In genomic region chr5:113219876-113220275, GRCm38 (mm10) we compare ENCODE assay signal across 11 mouse cellular contexts. TPM values are rescaled to one million over a fixed set of nuclear protein-coding genes. Genes with fewer than 3 reads are reported as not detected.
A peak's percentile ranks its signal among the peaks of the same experiment; 100 is the strongest.
DNase-seq lines count a peak whose midpoint lies in the region; ATAC-seq lines count a peak whose summit lies in the region.
"Had no signal": no experiment of that assay in that cellular context is flagged by ENCODE, and none has a peak within 500 bp of the region (broad histone marks: within the 10 kb centered on the region; RNA-seq: fewer than 3 reads in every experiment).

No protein-coding gene starts in this region.

- H3K9me3 ChIP-seq in heart, embryonic 11.5 days (replicated peaks; ENCODE audit: control insufficient read depth, low read length) = no peaks in the 10 kb centered on the region
- no peaks in the 10 kb centered on the region for H3K9me3 ChIP-seq in midbrain, embryonic 10.5 days (replicated peaks)
- H3K9me3 ChIP-seq in midbrain, embryonic 16.5 days (replicated peaks; ENCODE audit: control insufficient read depth, low read length, poor library complexity, severe bottlenecking) = no peaks in the 10 kb centered on the region
- H3K9me3 ChIP-seq in limb, embryonic 15.5 days = no peaks in the 10 kb centered on the region
- H3K9me3 ChIP-seq in stomach, embryonic 16.5 days (replicated peaks; ENCODE audit: control insufficient read depth, low read length) = no peaks in the 10 kb centered on the region

- peak overlapping the region; percentile 70 for H3K4me3 ChIP-seq in heart, embryonic 11.5 days (ENCODE audit: low read depth, low read length)
- H3K4me3 ChIP-seq in midbrain, embryonic 10.5 days = peak overlapping the region; percentile 81
- no peak overlapping the region for H3K4me3 ChIP-seq in midbrain, embryonic 16.5 days (ENCODE audit: low read depth, low read length)
- 0 out of 2 replicates have a peak overlapping the region, but pooled peaks have one; percentile 59 for H3K4me3 ChIP-seq in limb, embryonic 15.5 days
- peak overlapping the region; percentile 72; the same call in 1 of the 2 replicates for H3K4me3 ChIP-seq in stomach, embryonic 16.5 days (replicated peaks; ENCODE audit: low read length)

- peaks cover 2% of the 10 kb centered on the region; the same call in 1 of the 2 replicates for H3K4me1 ChIP-seq in heart, embryonic 11.5 days (ENCODE audit: control insufficient read depth, insufficient read depth, low read length)
- H3K4me1 ChIP-seq in midbrain, embryonic 10.5 days = peaks cover 32% of the 10 kb centered on the region
- no peaks in the 10 kb centered on the region for H3K4me1 ChIP-seq in midbrain, embryonic 16.5 days (ENCODE audit: control insufficient read depth, insufficient read depth, low read length)
- H3K4me1 ChIP-seq in limb, embryonic 15.5 days = peaks cover 19% of the 10 kb centered on the region
- H3K4me1 ChIP-seq in stomach, embryonic 16.5 days (ENCODE audit: control insufficient read depth, insufficient read depth, low read length) = peaks cover 41% of the 10 kb centered on the region

- no peak overlapping the region for H3K9ac ChIP-seq in heart, embryonic 11.5 days (ENCODE audit: low read depth, low read length)
- no peak overlapping the region for H3K9ac ChIP-seq in midbrain, embryonic 16.5 days (ENCODE audit: low read depth, low read length)
- no peak overlapping the region for H3K9ac ChIP-seq in limb, embryonic 15.5 days
- peak overlapping the region; percentile 81; the same call in 1 of the 2 replicates for H3K9ac ChIP-seq in stomach, embryonic 16.5 days (ENCODE audit: low read length)

- WGBS in heart, embryonic 11.5 days (ENCODE audit: insufficient replicate concordance) = 68% methylated on average over 7 of the region's 7 CpGs
- WGBS in midbrain, embryonic 10.5 days = 70% methylated on average over 7 of the region's 7 CpGs
- 67% methylated on average over 7 of the region's 7 CpGs for WGBS in midbrain, embryonic 16.5 days
- 64% methylated on average over 7 of the region's 7 CpGs for WGBS in limb, embryonic 15.5 days
- 42% methylated on average over 7 of the region's 7 CpGs for WGBS in stomach, embryonic 16.5 days

- peaks cover 12% of the 10 kb centered on the region for H3K27me3 ChIP-seq in heart, embryonic 11.5 days (ENCODE audit: control insufficient read depth, insufficient read depth, low read length)
- H3K27me3 ChIP-seq in midbrain, embryonic 10.5 days (ENCODE audit: low read depth, poor library complexity, severe bottlenecking) = peaks cover 18% of the 10 kb centered on the region
- no peaks in the 10 kb centered on the region for H3K27me3 ChIP-seq in midbrain, embryonic 16.5 days (ENCODE audit: control insufficient read depth, insufficient read depth, low read depth, low read length)
- peaks cover 28% of the 10 kb centered on the region for H3K27me3 ChIP-seq in limb, embryonic 15.5 days
- H3K27me3 ChIP-seq in stomach, embryonic 16.5 days (ENCODE audit: control insufficient read depth, insufficient read depth, low read length) = no peaks in the 10 kb centered on the region

- H3K36me3 ChIP-seq in heart, embryonic 11.5 days (ENCODE audit: control insufficient read depth, insufficient read depth, low read length) = no peaks in the 10 kb centered on the region
- no peaks in the 10 kb centered on the region for H3K36me3 ChIP-seq in midbrain, embryonic 10.5 days
- no peaks in the 10 kb centered on the region for H3K36me3 ChIP-seq in midbrain, embryonic 16.5 days (ENCODE audit: control insufficient read depth, insufficient read depth, low read length)
- H3K36me3 ChIP-seq in limb, embryonic 15.5 days = no peaks in the 10 kb centered on the region
- no peaks in the 10 kb centered on the region for H3K36me3 ChIP-seq in stomach, embryonic 16.5 days (ENCODE audit: control insufficient read depth, insufficient read depth, low read length)

- H3K27ac ChIP-seq in heart, embryonic 11.5 days (ENCODE audit: low read depth, low read length) = no peak overlapping the region
- H3K27ac ChIP-seq in midbrain, embryonic 10.5 days (replicated peaks) = no peak overlapping the region
- no peak overlapping the region for H3K27ac ChIP-seq in midbrain, embryonic 16.5 days (ENCODE audit: low read length)
- no peak overlapping the region for H3K27ac ChIP-seq in limb, embryonic 15.5 days
- H3K27ac ChIP-seq in stomach, embryonic 16.5 days (ENCODE audit: low read length) = peak overlapping the region; percentile 76; the same call in 1 of the 2 replicates

- peak overlapping the region; percentile 99; the same call in 1 of the 2 replicates for H3K4me2 ChIP-seq in heart, embryonic 11.5 days
- no peak overlapping the region for H3K4me2 ChIP-seq in midbrain, embryonic 16.5 days (ENCODE audit: low read length)
- no peak overlapping the region for H3K4me2 ChIP-seq in limb, embryonic 15.5 days
- peak overlapping the region; percentile 96 for H3K4me2 ChIP-seq in stomach, embryonic 16.5 days (ENCODE audit: low read depth, low read length)

- no peak for ATAC-seq in heart, embryonic 11.5 days (replicated peaks; ENCODE audit: insufficient number of reproducible peaks, low FRiP score, low TSS enrichment)
- no peak for ATAC-seq in midbrain, embryonic 16.5 days
- ATAC-seq in limb, embryonic 15.5 days (ENCODE audit: insufficient number of reproducible peaks, low FRiP score, low TSS enrichment, low read depth) = no peak
- ATAC-seq in stomach, embryonic 16.5 days (ENCODE audit: insufficient read depth, low FRiP score) = no peak

- DNase-seq in heart, adult 8-10 months (ENCODE audit: low spot score) = no peak
- DNase-seq in midbrain, embryonic 10.5 days (ENCODE audit: low spot score) = no peak
- DNase-seq in adrenal gland, postnatal 14 days = no peak
- DNase-seq in left cerebral cortex, adult 11 months (ENCODE audit: low spot score) = no peak
- DNase-seq: cerebellum, adult 2 months had no signal

RNA-seq across cellular contexts. Expression of gene 2900026A02Rik, which starts 1.2 kb away (rescaled TPM):
- 7.0 and 9.7 TPM in 2 replicates for polyA plus RNA-seq in heart, embryonic 11.5 days (2014; fragmentation: Nextera tagmentation; extraction: Ambion mirVana)
- 10 to 100 TPM; 15.4 to 21.6 (median 20.3) TPM for total RNA-seq in heart, adult 8-10 months (2022)
- polyA plus RNA-seq in midbrain, embryonic 10.5 days (2016; fragmentation: Nextera tagmentation; extraction: Ambion mirVana) = 2.7 and 2.9 TPM in 2 replicates
- 3.8 and 4.2 TPM in 2 replicates for polyA plus RNA-seq in midbrain, embryonic 16.5 days (2015; fragmentation: Nextera tagmentation; extraction: Ambion mirVana)
- polyA plus RNA-seq in limb, embryonic 15.5 days (2015; fragmentation: Nextera tagmentation; extraction: Ambion mirVana) = 14.2 and 15.6 TPM in 2 replicates
- polyA plus RNA-seq in stomach, embryonic 16.5 days (2015; fragmentation: Nextera tagmentation; extraction: Ambion mirVana) = 14.9 TPM in 2 replicates
- total RNA-seq in adrenal gland, postnatal 14 days (2021) = 18.2 and 20.7 TPM in 2 replicates

RNA-seq across cellular contexts. Expression of gene Tmem211, which starts 6.8 kb away (rescaled TPM):
- not detected in 2 replicates for polyA plus RNA-seq in heart, embryonic 11.5 days (2014; fragmentation: Nextera tagmentation; extraction: Ambion mirVana)
- not detected for total RNA-seq in heart, adult 8-10 months (2022)
- polyA plus RNA-seq in midbrain, embryonic 10.5 days (2016; fragmentation: Nextera tagmentation; extraction: Ambion mirVana) = 0.10 TPM in 1 of 2 replicates, not detected in the other
- polyA plus RNA-seq in midbrain, embryonic 16.5 days (2015; fragmentation: Nextera tagmentation; extraction: Ambion mirVana) = not detected in 2 replicates
- 0.28 and 0.61 TPM in 2 replicates for polyA plus RNA-seq in limb, embryonic 15.5 days (2015; fragmentation: Nextera tagmentation; extraction: Ambion mirVana)
- polyA plus RNA-seq in stomach, embryonic 16.5 days (2015; fragmentation: Nextera tagmentation; extraction: Ambion mirVana) = 1.3 and 1.5 TPM in 2 replicates
- total RNA-seq in adrenal gland, postnatal 14 days (2021) = not detected in 2 replicates
- polyA plus RNA-seq: C2C12; spleen, adult 2 months had no signal

Comparison
In these comparisons a context has a peak if more than half of its experiments do, and no peak if none do; other contexts are left out.
1. H3K4me2 ChIP-seq: peak in heart, embryonic 11.5 days (single experiment) and stomach, embryonic 16.5 days (single experiment); none in midbrain, embryonic 16.5 days (single experiment) and limb, embryonic 15.5 days (single experiment).